In genomic region chr10:76358468-76358867, GRCm38 (mm10) we compare ENCODE assay signal across 14 mouse cellular contexts. TPM values are rescaled to one million over a fixed set of nuclear protein-coding genes. Genes with fewer than 3 reads are reported as not detected.
DNase-seq lines count a peak whose midpoint lies in the region; ATAC-seq and TF ChIP-seq lines count a peak whose summit lies in the region.
"Had no signal": no experiment of that assay in that cellular context is flagged by ENCODE, and none has a peak within 500 bp of the region (broad histone marks: within the 10 kb centered on the region; RNA-seq: fewer than 3 reads in every experiment).

No protein-coding gene starts in this region.

- no peak for TF ChIP-seq POLR2A in MEL (IDR thresholded peaks at IDR 0.05; ENCODE audit: control insufficient read depth in 1 of 2, insufficient read depth in 1 of 2, low read depth in 1 of 2, low read length in 2 of 2, poor library complexity in 1 of 2)
- no peak for TF ChIP-seq POLR2A in brain, embryonic 14.5 days (IDR thresholded peaks at IDR 0.05; ENCODE audit: borderline replicate concordance, extremely low read depth, insufficient read depth, insufficient read length, poor library complexity, severe bottlenecking)

- no peaks in the 10 kb centered on the region for H3K9me3 ChIP-seq in MEL (replicated peaks; ENCODE audit: insufficient read depth, low read length)
- H3K9me3 ChIP-seq: embryonic facial prominence, embryonic 13.5 days had no signal

- no peak for TF ChIP-seq RAD21 in MEL (IDR thresholded peaks at IDR 0.05; ENCODE audit: low read depth, low read length)

- TF ChIP-seq EP300 in MEL (IDR thresholded peaks at IDR 0.05; ENCODE audit: low read depth in 1 of 2, low read length in 2 of 2) = no peak

- no peak overlapping the region for H3K9ac ChIP-seq in MEL (ENCODE audit: control insufficient read depth, low read depth, low read length, poor library complexity, severe bottlenecking)
- H3K9ac ChIP-seq: embryonic facial prominence, embryonic 13.5 days; liver, embryonic 14.5 days had no signal

- TF ChIP-seq CTCF in gastrocnemius, adult 2 months (IDR thresholded peaks at IDR 0.05) = no peak
- TF ChIP-seq CTCF in MEL (IDR thresholded peaks at IDR 0.05 in 2 of 3, conservative IDR thresholded peaks at IDR 0.05 in 1 of 3; ENCODE audit: control insufficient read depth in 1 of 3, insufficient read depth in 1 of 3, low read depth in 2 of 3, low read length in 3 of 3, poor library complexity in 1 of 3, severe bottlenecking in 1 of 3) = no peak
- no peak for TF ChIP-seq CTCF in brain, embryonic 14.5 days (IDR thresholded peaks at IDR 0.05; ENCODE audit: borderline replicate concordance, extremely low read depth, insufficient read depth, insufficient read length)

- H3K4me3 ChIP-seq in gastrocnemius, adult 2 months = no peak overlapping the region
- no peak overlapping the region for H3K4me3 ChIP-seq in MEL (ENCODE audit: control insufficient read depth in 1 of 2, insufficient read depth in 1 of 2, low read depth in 2 of 2, low read length in 2 of 2)
- H3K4me3 ChIP-seq: embryonic facial prominence, embryonic 13.5 days had no signal

- intact Hi-C loops in gastrocnemius, adult 2 months (cut with DNase I) = no loop called here
- intact Hi-C loops in heart, postnatal 14 days (cut with DNase I) = no loop called here

- 0 out of 2 replicates have a peak, but pooled peaks have one; percentile 18 for ATAC-seq in megakaryocyte progenitor cell, adult 5-6 weeks (replicated peaks; ENCODE audit: poor library complexity)
- ATAC-seq in monocyte, adult 5-6 weeks (replicated peaks; ENCODE audit: insufficient number of reproducible peaks, low FRiP score, low TSS enrichment, poor library complexity, severe bottlenecking) = no peak
- ATAC-seq: forebrain, embryonic 16.5 days had no signal

- H3K27ac ChIP-seq in gastrocnemius, adult 2 months = peak overlapping the region; percentile 80
- no peak overlapping the region for H3K27ac ChIP-seq in MEL (ENCODE audit: control insufficient read depth, low read depth, low read length)
- H3K27ac ChIP-seq: embryonic facial prominence, embryonic 13.5 days; liver, embryonic 14.5 days had no signal

- H3K36me3 ChIP-seq in MEL (ENCODE audit: control insufficient read depth in 1 of 2, insufficient read depth in 2 of 2, low read length in 2 of 2) = peaks cover 4 to 6% of the 10 kb centered on the region in 2 experiments; a peak in 3 of 4 replicates

- DNase-seq in gastrocnemius, adult 2 months = no peak
- DNase-seq in gastrocnemius, postnatal 25 days = no peak
- peak; percentile 42 for DNase-seq in MEL (ENCODE audit: low read depth, low spot score)
- DNase-seq in brain, embryonic 14.5 days (ENCODE audit: low read depth) = peak; percentile 34
- DNase-seq in heart, postnatal 14 days = no peak
- DNase-seq: heart, postnatal 10 days; left cerebral cortex, postnatal 4 days; thymus, adult 2 months had no signal

- no peaks in the 10 kb centered on the region for H3K4me1 ChIP-seq in MEL (ENCODE audit: control insufficient read depth in 1 of 2, insufficient read depth in 2 of 2, low read length in 2 of 2)
- H3K4me1 ChIP-seq: embryonic facial prominence, embryonic 13.5 days had no signal

- H3K27me3 ChIP-seq in MEL (ENCODE audit: control insufficient read depth in 1 of 2, insufficient read depth in 2 of 2, low read length in 2 of 2) = no peaks in the 10 kb centered on the region
- H3K27me3 ChIP-seq: CH12.LX; embryonic facial prominence, embryonic 13.5 days had no signal

- no peaks in the 10 kb centered on the region for H3K79me2 ChIP-seq in MEL (ENCODE audit: control insufficient read depth, insufficient read depth, low read length, poor library complexity)

TF ChIP-seq in MEL, 35 proteins besides CTCF, POLR2A, EP300 and RAD21:
- TF ChIP-seq KAT2A (conservative IDR thresholded peaks at IDR 0.05; ENCODE audit: low read depth, low read length) (no peak), MXI1 (IDR thresholded peaks at IDR 0.05; ENCODE audit: low read depth, low read length) (no peak), GABPA (IDR thresholded peaks at IDR 0.05; ENCODE audit: low read depth, low read length) (no peak), MEF2A (IDR thresholded peaks at IDR 0.05; ENCODE audit: extremely low read depth, insufficient replicate concordance, low read depth, low read length, poor library complexity, severe bottlenecking) (no peak), TAL1 (IDR thresholded peaks at IDR 0.05; ENCODE audit: low read length) (no peak), CHD2 (IDR thresholded peaks at IDR 0.05; ENCODE audit: low read length) (no peak), MYC (IDR thresholded peaks at IDR 0.05; ENCODE audit: low read depth, low read length) (no peak), MAX (IDR thresholded peaks at IDR 0.05; ENCODE audit: low read length) (no peak), USF1 (IDR thresholded peaks at IDR 0.05; ENCODE audit: low read depth, low read length) (no peak), UBTF (IDR thresholded peaks at IDR 0.05; ENCODE audit: borderline replicate concordance, insufficient read depth, low read depth, low read length) (no peak), NELFE (IDR thresholded peaks at IDR 0.05; ENCODE audit: low read depth, low read length) (no peak), RCOR1 (IDR thresholded peaks at IDR 0.05; ENCODE audit: low read depth, low read length) (no peak), ZC3H11A (IDR thresholded peaks at IDR 0.05; ENCODE audit: low read depth, low read length) (no peak)

RNA-seq across cellular contexts. Expression of gene Dip2a, which starts 13.4 kb away (rescaled TPM):
- total RNA-seq in gastrocnemius, adult 2 months (2021) = 1 to 10 TPM; 3.8 to 5.0 TPM
- 1 to 10 TPM; 4.7 to 5.5 TPM for total RNA-seq in gastrocnemius, postnatal 25 days (2021)
- total RNA-seq in MEL (2012; rRNA removed) = 2.6 and 2.8 TPM in 2 replicates
- polyA plus RNA-seq in MEL (2012; ENCODE audit: insufficient read depth in 1 of 2, insufficient read length in 2 of 2, low read depth in 1 of 2, low replicate concordance in 2 of 2, missing spikeins in 1 of 2) = 1 to 10 TPM in 1 of 2 experiments, not detected in 1; 5.7 TPM
- polyA plus RNA-seq in brain, embryonic 14.5 days (2012; rRNA removed) = 38.3 and 43.2 TPM in 2 replicates
- total RNA-seq in megakaryocyte progenitor cell, adult 5-6 weeks (2015) = 1.2 and 1.3 TPM in 2 replicates
- 1.4 and 2.9 TPM in 2 replicates for total RNA-seq in megakaryocyte progenitor cell, adult 5-6 weeks (2017)
- total RNA-seq in heart, postnatal 14 days (2021) = 10 to 100 TPM; 16.2 to 16.3 TPM
- 5.5 to 8.2 TPM (median 6.8 TPM) in 3 replicates for total RNA-seq in monocyte, adult 5-6 weeks (2017)

Comparison
In these comparisons a context has a peak if more than half of its experiments do, and no peak if none do; other contexts are left out.
1. DNase-seq: peak in MEL (single experiment) and brain, embryonic 14.5 days (single experiment); none in gastrocnemius, adult 2 months (single experiment), gastrocnemius, postnatal 25 days (single experiment) and heart, postnatal 14 days (0 of 2).